Comparison of ENCODE assay signal across 7 mouse cellular contexts in genomic region chr5:110434816-110435215, GRCm38 (mm10). TPM values are rescaled to one million over a fixed set of nuclear protein-coding genes. Genes with fewer than 3 reads are reported as not detected.
DNase-seq lines count a peak whose midpoint lies in the region; ATAC-seq and TF ChIP-seq lines count a peak whose summit lies in the region.

No protein-coding gene starts in this region.

- H3K9ac ChIP-seq in midbrain, postnatal 0 days (replicated peaks; ENCODE audit: low read length, poor library complexity, severe bottlenecking), result no peak overlapping the region

- peak; percentile 86 for TF ChIP-seq CTCF in layer of hippocampus, adult 2 months (conservative IDR thresholded peaks at IDR 0.05)
- TF ChIP-seq CTCF in midbrain, postnatal 0 days (IDR thresholded peaks at IDR 0.05), result peak; percentile 67

- no peaks in the 10 kb centered on the region for H3K27me3 ChIP-seq in midbrain, postnatal 0 days (ENCODE audit: insufficient read depth, low read length)

- DNase-seq in layer of hippocampus, adult 2 months (ENCODE audit: low spot score in 2 of 2), result no peak
- no peak for DNase-seq in layer of hippocampus, adult 9-10 months (ENCODE audit: low spot score)
- DNase-seq in ES-CJ7 (ENCODE audit: low read depth, low spot score) (peak; percentile 51), adipocyte (ENCODE audit: low spot score) (peak; percentile 40)
- peak; percentile 40 for DNase-seq in midbrain, postnatal 0 days (ENCODE audit: low spot score)
- no peak for DNase-seq in thymus, postnatal 36 days

- peaks cover 22% of the 10 kb centered on the region for H3K36me3 ChIP-seq in midbrain, postnatal 0 days (ENCODE audit: insufficient read depth, low read length)

- no peak overlapping the region for H3K4me3 ChIP-seq in layer of hippocampus, adult 2 months
- no peak overlapping the region for H3K4me3 ChIP-seq in midbrain, postnatal 0 days (ENCODE audit: low read depth, low read length)

- H3K27ac ChIP-seq in layer of hippocampus, adult 2 months, result peak overlapping the region; percentile 51; the same call in 1 of the 2 replicates
- H3K27ac ChIP-seq in midbrain, postnatal 0 days (ENCODE audit: low read depth, low read length), result no peak overlapping the region

- H3K4me2 ChIP-seq in midbrain, postnatal 0 days (ENCODE audit: low read depth, low read length, poor library complexity, severe bottlenecking), result no peak overlapping the region

- no peaks in the 10 kb centered on the region for H3K4me1 ChIP-seq in midbrain, postnatal 0 days (ENCODE audit: insufficient read depth, low read length)

- H3K9me3 ChIP-seq in midbrain, postnatal 0 days (ENCODE audit: low read length), result no peaks in the 10 kb centered on the region

- no peak for ATAC-seq in midbrain, postnatal 0 days (ENCODE audit: low FRiP score)
- no peak for ATAC-seq in monocyte, adult 5-6 weeks (replicated peaks; ENCODE audit: insufficient number of reproducible peaks, low FRiP score, low TSS enrichment, poor library complexity, severe bottlenecking)

RNA-seq across cellular contexts. Expression of gene Fbrsl1, which starts 13.5 kb away (rescaled TPM):
- total RNA-seq in layer of hippocampus, adult 2 months (2021), result 10 to 100 TPM; 79.9 to 94.0 TPM
- total RNA-seq in midbrain, postnatal 0 days (2014; rRNA removed), result 32.8 and 36.2 TPM in 2 replicates
- polyA plus RNA-seq in midbrain, postnatal 0 days (2015; fragmentation: Nextera tagmentation; extraction: Ambion mirVana), result 14.7 and 20.3 TPM in 2 replicates
- 18.6 to 30.8 TPM (median 22.1 TPM) in 3 replicates for total RNA-seq in monocyte, adult 5-6 weeks (2017)

Comparison
In these comparisons a context has a peak if more than half of its experiments do, and no peak if none do; other contexts are left out.
1. DNase-seq: peak in ES-CJ7 (single experiment), adipocyte (single experiment) and midbrain, postnatal 0 days (single experiment); none in layer of hippocampus, adult 2 months (0 of 2), layer of hippocampus, adult 9-10 months (single experiment) and thymus, postnatal 36 days (0 of 2).